Mouse (Mus musculus): ENCODE measurements around the gene Pola1.

DNA sequence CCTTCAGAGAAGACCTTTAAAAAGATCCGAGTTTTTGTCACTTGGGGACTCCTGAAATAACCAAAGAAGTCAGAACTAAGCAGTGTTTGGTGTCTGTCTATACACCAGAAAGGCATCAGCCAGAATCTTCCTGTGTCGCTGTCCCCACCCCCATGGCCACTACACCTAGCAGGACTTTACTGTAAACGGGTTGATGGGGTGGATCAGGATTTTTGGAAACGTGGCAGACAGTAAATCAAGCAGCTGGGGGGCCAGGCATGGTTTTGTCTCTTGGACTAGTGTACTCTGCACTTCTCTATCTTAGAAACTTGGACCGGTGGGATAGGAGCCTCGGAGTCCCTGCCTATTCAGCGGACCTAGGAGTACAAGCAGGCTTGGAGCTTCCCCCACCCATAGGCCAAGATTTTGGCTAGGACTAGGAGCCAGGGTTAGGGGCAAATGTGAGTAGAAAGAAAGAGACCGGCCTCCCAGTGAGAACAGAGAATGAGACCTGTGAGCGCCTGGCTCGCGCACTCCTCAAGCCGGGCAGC, 342.0 kb downstream of the Pola1 start:
- TF ChIP-seq POLR2A (IDR thresholded peaks at IDR 0.05; ENCODE audit: extremely low read depth, insufficient read depth, low read length) (no peak), CTCF (IDR thresholded peaks at IDR 0.05; ENCODE audit: extremely low read depth, insufficient read depth, low read length) (no peak)
